Mouse (Mus musculus) MEL (cell line): ENCODE data around the gene Cd72. TPM values are rescaled to one million over a fixed set of nuclear protein-coding genes. Genes with fewer than 3 reads are reported as not detected.
"Not testable (repeated sequence)": the region's sequence is repeated elsewhere in the genome, so short reads cannot be mapped to it uniquely, and the experiment has no call there.

Experiments
- DNase-seq: peaks from one replicate; pipeline ENCODE4 v3.0.0; 2011; ENCODE audit warnings: low read depth, low spot score
- H3K27ac ChIP-seq: 2 replicates; pipeline ENCODE4 v1.5.1; 2012; ENCODE audit warnings: low read depth, mild to moderate bottlenecking, control low read depth, low read length, moderate library complexity; ENCODE audit not compliant: control insufficient read depth
- H3K27me3 ChIP-seq, 2 experiments: fragments of 150-350 bp in 1 of 2; sonication (generic) in 1 of 2; 2 replicates each; pipeline ENCODE4 v1.6.1; 2012; ENCODE audit warnings: low read length in 2 of 2, mild to moderate bottlenecking in 2 of 2, improper control_type of control experiment in 1 of 2, moderate library complexity in 1 of 2; ENCODE audit not compliant: insufficient read depth in 2 of 2, control insufficient read depth in 1 of 2
- H3K36me3 ChIP-seq, 2 experiments: 2 replicates each; pipeline ENCODE4 v1.6.1; 2012 to 2014; ENCODE audit warnings: low read length in 2 of 2, improper control_type of control experiment in 1 of 2, inconsistent platforms in 1 of 2, mild to moderate bottlenecking in 1 of 2; ENCODE audit not compliant: insufficient read depth in 2 of 2, control insufficient read depth in 1 of 2
- H3K4me1 ChIP-seq, 2 experiments: fragments of 150-350 bp in 1 of 2; sonication (generic) in 1 of 2; 2 replicates each; pipeline ENCODE4 v1.6.1; 2012; ENCODE audit warnings: low read length in 2 of 2, improper control_type of control experiment in 1 of 2, mild to moderate bottlenecking in 1 of 2; ENCODE audit not compliant: insufficient read depth in 2 of 2, control insufficient read depth in 1 of 2
- H3K4me3 ChIP-seq, 2 experiments: fragments of 150-350 bp in 1 of 2; sonication (generic) in 1 of 2; 2 replicates each; pipeline ENCODE4 v1.5.1; 2012; ENCODE audit warnings: low read depth in 2 of 2, low read length in 2 of 2, mild to moderate bottlenecking in 2 of 2, moderate library complexity in 2 of 2, control low read depth in 1 of 2, improper control_type of control experiment in 1 of 2; ENCODE audit not compliant: control insufficient read depth in 1 of 2, insufficient read depth in 1 of 2
- H3K79me2 ChIP-seq: 2 replicates; pipeline ENCODE4 v1.6.1; 2012; ENCODE audit warnings: mild to moderate bottlenecking, low read length, moderate library complexity; ENCODE audit not compliant: control insufficient read depth, poor library complexity, insufficient read depth
- H3K9ac ChIP-seq: 2 replicates; pipeline ENCODE4 v1.6.1; 2012; ENCODE audit warnings: low read depth, mild to moderate bottlenecking, control low read depth, low read length, moderate library complexity; ENCODE audit not compliant: control insufficient read depth, poor library complexity, severe bottlenecking
- H3K9me3 ChIP-seq: fragments of 150-350 bp; sonication (generic); replicated peaks from 2 replicates; pipeline ENCODE4 v1.6.1; 2012; ENCODE audit warnings: mild to moderate bottlenecking, low read length, improper control_type of control experiment, moderate library complexity; ENCODE audit not compliant: insufficient read depth
- BHLHE40 ChIP-seq: IDR thresholded peaks from 2 replicates; pipeline ENCODE4 v1.6.1; 2012; ENCODE audit warnings: low read depth, mild to moderate bottlenecking, inconsistent platforms, low read length, improper control_type of control experiment, borderline replicate concordance
- CTCF ChIP-seq, 3 experiments: IDR thresholded peaks in 2 of 3; conservative IDR thresholded peaks in 1 of 3; 2 replicates each; pipeline ENCODE4 v1.5.1; 2011 to 2012; ENCODE audit warnings: low read length in 3 of 3, low read depth in 2 of 3, mild to moderate bottlenecking in 2 of 3, improper control_type of control experiment in 1 of 3, inconsistent platforms in 1 of 3, mixed read lengths in 1 of 3, moderate library complexity in 1 of 3; ENCODE audit not compliant: control insufficient read depth in 1 of 3, insufficient read depth in 1 of 3, poor library complexity in 1 of 3, severe bottlenecking in 1 of 3
- E2F4 ChIP-seq: IDR thresholded peaks from 2 replicates; pipeline ENCODE4 v1.6.1; 2011; ENCODE audit warnings: low read depth, low read length, improper control_type of control experiment, borderline replicate concordance
- ELF1 ChIP-seq: IDR thresholded peaks from 2 replicates; pipeline ENCODE4 v1.6.1; 2014; ENCODE audit warnings: low read depth, mild to moderate bottlenecking, inconsistent platforms, low read length, improper control_type of control experiment, moderate library complexity
- ETS1 ChIP-seq: IDR thresholded peaks from 2 replicates; pipeline ENCODE4 v1.6.1; 2012; ENCODE audit warnings: low read depth, mild to moderate bottlenecking, inconsistent platforms, low read length, improper control_type of control experiment, moderate library complexity
- GABPA ChIP-seq: IDR thresholded peaks from 2 replicates; pipeline ENCODE4 v1.6.1; 2012; ENCODE audit warnings: low read depth, mild to moderate bottlenecking, inconsistent platforms, low read length, improper control_type of control experiment, moderate library complexity
- JUND ChIP-seq: IDR thresholded peaks from 2 replicates; pipeline ENCODE4 v1.6.1; 2011; ENCODE audit warnings: low read depth, mild to moderate bottlenecking, improper control_type of control experiment, low read length
- MAFK ChIP-seq: IDR thresholded peaks from 2 replicates; pipeline ENCODE4 v1.6.1; 2011; ENCODE audit warnings: low read depth, mild to moderate bottlenecking, low read length, improper control_type of control experiment, borderline replicate concordance
- MEF2A ChIP-seq: IDR thresholded peaks from 2 replicates; pipeline ENCODE4 v1.6.1; 2014; ENCODE audit warnings: low read depth, mild to moderate bottlenecking, inconsistent platforms, low read length, improper control_type of control experiment; ENCODE audit not compliant: poor library complexity, insufficient replicate concordance, severe bottlenecking; ENCODE audit errors: extremely low read depth
- MYB ChIP-seq: IDR thresholded peaks from 2 replicates; pipeline ENCODE4 v1.6.1; 2011; ENCODE audit warnings: mild to moderate bottlenecking, low read depth, low read length, improper control_type of control experiment
- MYC ChIP-seq: IDR thresholded peaks from 2 replicates; pipeline ENCODE4 v1.6.1; 2011; ENCODE audit warnings: low read depth, mild to moderate bottlenecking, low read length, improper control_type of control experiment, moderate library complexity
- NRF1 ChIP-seq: IDR thresholded peaks from 2 replicates; pipeline ENCODE4 v1.6.1; 2014; ENCODE audit warnings: low read depth, mild to moderate bottlenecking, inconsistent platforms, low read length, improper control_type of control experiment, moderate library complexity; ENCODE audit not compliant: poor library complexity, insufficient read depth, severe bottlenecking
- POLR2AphosphoS5 ChIP-seq: IDR thresholded peaks from 2 replicates; pipeline ENCODE4 v1.6.1; 2012; ENCODE audit warnings: low read depth, borderline replicate concordance, mild to moderate bottlenecking, inconsistent platforms, low read length, moderate library complexity, mixed read lengths
- RAD21 ChIP-seq: IDR thresholded peaks from 2 replicates; pipeline ENCODE4 v1.6.1; 2011; ENCODE audit warnings: mild to moderate bottlenecking, low read depth, low read length, improper control_type of control experiment
- RCOR1 ChIP-seq: IDR thresholded peaks from 2 replicates; pipeline ENCODE4 v1.6.1; 2012; ENCODE audit warnings: low read depth, mild to moderate bottlenecking, inconsistent platforms, low read length, improper control_type of control experiment
- SMC3 ChIP-seq: IDR thresholded peaks from 2 replicates; pipeline ENCODE4 v1.6.1; 2011; ENCODE audit warnings: low read depth, low read length, improper control_type of control experiment
- TAL1 ChIP-seq: IDR thresholded peaks from 2 replicates; pipeline ENCODE4 v1.6.1; 2012; ENCODE audit warnings: mild to moderate bottlenecking, inconsistent platforms, low read length, moderate library complexity, mixed read lengths
- TBP ChIP-seq: IDR thresholded peaks from 2 replicates; pipeline ENCODE4 v1.8.0; 2011; ENCODE audit warnings: low read depth, low read length, improper control_type of control experiment
- TCF12 ChIP-seq: IDR thresholded peaks from 2 replicates; pipeline ENCODE4 v1.6.1; 2014; ENCODE audit warnings: low read depth, mild to moderate bottlenecking, inconsistent platforms, low read length, improper control_type of control experiment, moderate library complexity
- UBTF ChIP-seq: IDR thresholded peaks from 2 replicates; pipeline ENCODE4 v1.6.1; 2012; ENCODE audit warnings: low read depth, mild to moderate bottlenecking, inconsistent platforms, low read length, improper control_type of control experiment, moderate library complexity, borderline replicate concordance; ENCODE audit not compliant: insufficient read depth
- USF2 ChIP-seq, 2 experiments: IDR thresholded peaks; 2 replicates each; pipeline ENCODE4 v1.6.1; 2011 to 2012; ENCODE audit warnings: improper control_type of control experiment in 2 of 2, low read length in 2 of 2, borderline replicate concordance in 1 of 2, inconsistent platforms in 1 of 2, low read depth in 1 of 2, mild to moderate bottlenecking in 1 of 2; ENCODE audit not compliant: insufficient read depth in 1 of 2
- ZMIZ1 ChIP-seq: IDR thresholded peaks from 2 replicates; pipeline ENCODE4 v1.6.1; 2012; ENCODE audit warnings: low read depth, mild to moderate bottlenecking, inconsistent platforms, low read length, improper control_type of control experiment, moderate library complexity
- polyA plus RNA-seq, 2 experiments: library from polyadenylated mRNA; stranded (reverse) in 1 of 2; unstranded in 1 of 2; fragments of >175 nt in 1 of 2; fragments of >200 nt in 1 of 2; gene quantifications; 2 replicates each; pipeline versions ENCODE4 v1.2.1 to v1.2.4; 2012; ENCODE audit warnings: low replicate concordance in 2 of 2, low read depth in 1 of 2; ENCODE audit not compliant: insufficient read length in 2 of 2, insufficient read depth in 1 of 2, missing spikeins in 1 of 2
- total RNA-seq: library from RNA; depleted of rRNA; stranded (reverse); fragments of 300-350 nt; gene quantifications from 2 replicates; pipeline ENCODE4 v1.2.3, GENCODE M21; 2012

Gene Cd72
- total and polyA plus RNA-seq, 3 experiments: 1.3 to 2.4 TPM; not detected in 1

GRCm38 (mm10) chr4:43489611-43490010, 35.2 kb upstream of the Cd72 start:
- no peaks in the 10 kb centered on the region for H3K9me3 ChIP-seq
- no peak overlapping the region for H3K27ac ChIP-seq
- no peak overlapping the region for H3K4me3 ChIP-seq
- peaks cover 5% of the 10 kb centered on the region; the same call in 1 of the 2 replicates for H3K79me2 ChIP-seq
- no peaks in the 10 kb centered on the region for H3K36me3 ChIP-seq
- DNase-seq: no peak
- H3K4me1 ChIP-seq: peaks cover under 1 to 11% of the 10 kb centered on the region in 2 experiments; a peak in 2 of 4 replicates
- H3K27me3 ChIP-seq: no peaks in the 10 kb centered on the region
- no peak for TF ChIP-seq MYB
- TF ChIP-seq MEF2A: no peak
- no peak for TF ChIP-seq MYC
- TF ChIP-seq POLR2AphosphoS5: no peak
- no peak for TF ChIP-seq GABPA
- no peak for TF ChIP-seq JUND
- TF ChIP-seq RCOR1: no peak
- no peak for TF ChIP-seq SMC3
- TF ChIP-seq BHLHE40: no peak
- no peak overlapping the region for H3K9ac ChIP-seq

- not testable (repeated sequence) for H3K9me3 ChIP-seq, H3K27ac ChIP-seq, H3K27me3 ChIP-seq, H3K79me2 ChIP-seq, H3K9ac ChIP-seq, H3K4me3 ChIP-seq
- peaks cover 0 to 20% of the 10 kb centered on the region in 2 experiments; a peak in 2 of 4 replicates for H3K4me1 ChIP-seq
- peaks cover 0 to 11% of the 10 kb centered on the region in 2 experiments; a peak in 2 of 4 replicates for H3K36me3 ChIP-seq
- TF ChIP-seq TBP (0 out of 2 replicates have a peak, but pooled peaks have one; percentile 39), SMC3 (peak; percentile 50), CTCF (IDR thresholded peaks at IDR 0.05 in 2 of 3, conservative IDR thresholded peaks at IDR 0.05 in 1 of 3; ENCODE audit: control insufficient read depth in 1 of 3, insufficient read depth in 1 of 3, low read depth in 2 of 3, low read length in 3 of 3, poor library complexity in 1 of 3, severe bottlenecking in 1 of 3) (peak; percentile 33 to 55 (median 46); a peak in 5 of 6 replicates), RAD21 (peak; percentile 36)
- peak; percentile 51 for DNase-seq
Measured at GRCm38 (mm10) chr4:43485666-43486065, 31.2 kb upstream of the Cd72 start.

- no peak for DNase-seq
- no peak within 1 kb of the TSS for H3K27ac ChIP-seq
- no peaks in the 10 kb centered on the region for H3K79me2 ChIP-seq
- H3K9ac ChIP-seq: no peak within 1 kb of the TSS
- H3K4me1 ChIP-seq: peaks cover 0 to 13% of the 10 kb centered on the region in 2 experiments; a peak in 2 of 4 replicates
- no peaks in the 10 kb centered on the region for H3K27me3 ChIP-seq
- peaks cover 0 to 11% of the 10 kb centered on the region in 2 experiments; a peak in 2 of 4 replicates for H3K36me3 ChIP-seq
- H3K9me3 ChIP-seq: no peaks in the 10 kb centered on the region
- no peak within 1 kb of the TSS for H3K4me3 ChIP-seq
- TF ChIP-seq BHLHE40: no peak
- no peak for TF ChIP-seq MEF2A
- TF ChIP-seq ETS1: no peak
- no peak for TF ChIP-seq USF2 (IDR thresholded peaks at IDR 0.05; ENCODE audit: borderline replicate concordance in 1 of 2, insufficient read depth in 1 of 2, low read depth in 1 of 2, low read length in 2 of 2)
- no peak for TF ChIP-seq UBTF
- TF ChIP-seq TAL1: no peak
- no peak for TF ChIP-seq ELF1
- TF ChIP-seq MYB: no peak
- TF ChIP-seq JUND: no peak
- TF ChIP-seq MAFK: no peak
- no peak for TF ChIP-seq TCF12
- no peak for TF ChIP-seq NRF1
- no peak for TF ChIP-seq E2F4
- no peak for TF ChIP-seq RAD21
- TF ChIP-seq ZMIZ1: no peak
Measured at GRCm38 (mm10) chr4:43483535-43484091, 29.2 kb upstream of the Cd72 start, which contains the start of gene Sit1. Gene Sit1, minus strand, starts transcription at chr4:43483734.
